Mouse (Mus musculus) bone marrow, adult 2 months (tissue): ENCODE data around the gene Muc3. TPM values are rescaled to one million over a fixed set of nuclear protein-coding genes. Genes with fewer than 3 reads are reported as not detected.
"Not testable (repeated sequence)": the region's sequence is repeated elsewhere in the genome, so short reads cannot be mapped to it uniquely, and the experiment has no call there.

Source experiments
- H3K27ac ChIP-seq: fragments of 200-500 bp; 2 replicates; pipeline ENCODE4 v1.5.1; 2012; ENCODE audit warnings: low read depth, mild to moderate bottlenecking, control low read depth, inconsistent platforms, low read length; ENCODE audit not compliant: control insufficient read depth, poor library complexity, insufficient read depth
- H3K4me1 ChIP-seq: fragments of 200-500 bp; 2 replicates; pipeline ENCODE4 v1.6.1; 2011; ENCODE audit warnings: low read length; ENCODE audit not compliant: control insufficient read depth, insufficient read depth
- H3K4me3 ChIP-seq: fragments of 200-500 bp; replicated peaks from 2 replicates; pipeline ENCODE3; 2011; ENCODE audit warnings: mild to moderate bottlenecking, low read depth, low read length, control low read depth; ENCODE audit not compliant: control insufficient read depth
- CTCF ChIP-seq: fragments of 200-500 bp; IDR thresholded peaks from 2 replicates; pipeline ENCODE4 v1.5.1; 2011; ENCODE audit warnings: low read length, control low read depth; ENCODE audit not compliant: control insufficient read depth, insufficient read depth
- POLR2A ChIP-seq: fragments of 200-500 bp; IDR thresholded peaks from 2 replicates; pipeline ENCODE4 v1.6.1; 2011; ENCODE audit warnings: low read depth, mild to moderate bottlenecking, control low read depth, low read length, borderline replicate concordance; ENCODE audit not compliant: control insufficient read depth
- WGBS: fragments of 180-500 bp; shearing (Covaris S2); methylation state at CpG from one replicate; pipeline ENCODE4 v1.1.7; 2018; 5-methylcytosine and 5-hydroxymethylcytosine counted together
- polyA plus RNA-seq: library from polyadenylated mRNA; stranded (reverse); fragments of >200 nt; gene quantifications from 2 replicates; pipeline ENCODE4 v1.2.4, GENCODE M21; 2011; ENCODE audit warnings: low replicate concordance; ENCODE audit not compliant: missing spikeins, insufficient read depth, insufficient read length

Muc3 gene
- polyA plus RNA-seq, 1 experiment, result not detected

DNA sequence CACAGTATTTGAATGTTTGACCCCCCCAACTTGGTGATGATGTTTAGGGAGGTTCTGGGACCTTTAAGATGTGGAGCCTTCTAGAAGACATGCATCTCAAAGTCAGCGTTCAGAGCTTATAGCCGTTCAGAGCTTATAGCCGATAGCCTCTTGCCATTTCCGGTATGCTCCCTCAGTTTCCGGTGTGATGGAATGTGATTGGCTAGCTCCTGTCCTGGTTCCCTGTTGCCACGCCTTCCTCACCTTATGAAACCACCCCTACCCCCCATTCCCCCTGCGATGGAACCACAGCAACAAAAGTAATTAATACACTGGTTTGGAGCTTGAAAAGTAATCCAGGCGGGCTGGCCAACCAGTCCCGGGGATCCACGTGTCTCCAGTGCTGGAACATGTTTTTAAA, 10.1 kb downstream of the Muc3 start:
- H3K4me1 ChIP-seq, result no peaks in the 10 kb centered on the region; the same call in 1 of the 2 replicates
- 77% methylated on average over 10 of the region's 10 CpGs for WGBS
- no peak overlapping the region for H3K27ac ChIP-seq
- no peak for TF ChIP-seq CTCF
- no peak for TF ChIP-seq POLR2A
- H3K4me3 ChIP-seq, result no peak overlapping the region

DNA sequence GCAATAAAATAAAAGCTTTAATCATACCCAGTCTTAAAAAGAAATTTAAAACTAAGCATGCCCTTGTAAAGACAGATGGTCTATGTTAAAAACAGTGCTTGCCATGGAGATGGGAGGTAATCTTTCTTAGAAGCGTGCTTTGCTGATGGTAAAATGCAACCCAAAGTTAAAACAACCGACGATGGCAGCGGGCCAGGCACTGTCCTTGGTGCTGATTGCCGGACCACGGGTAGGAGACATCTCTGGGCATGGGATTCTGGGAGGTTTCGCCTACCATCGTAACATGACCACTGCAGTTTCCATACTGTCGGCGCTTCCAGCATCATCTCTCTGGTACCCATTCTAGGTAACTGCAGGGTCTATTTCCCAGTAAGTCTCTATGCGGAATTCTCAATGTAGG, 14.2 kb downstream of the Muc3 start:
- TF ChIP-seq CTCF (no peak), POLR2A (no peak)
- H3K27ac ChIP-seq, result no peak overlapping the region
- 34% methylated on average over 11 of the region's 11 CpGs for WGBS
- no peak overlapping the region for H3K4me3 ChIP-seq
- peaks cover 1% of the 10 kb centered on the region for H3K4me1 ChIP-seq

DNA sequence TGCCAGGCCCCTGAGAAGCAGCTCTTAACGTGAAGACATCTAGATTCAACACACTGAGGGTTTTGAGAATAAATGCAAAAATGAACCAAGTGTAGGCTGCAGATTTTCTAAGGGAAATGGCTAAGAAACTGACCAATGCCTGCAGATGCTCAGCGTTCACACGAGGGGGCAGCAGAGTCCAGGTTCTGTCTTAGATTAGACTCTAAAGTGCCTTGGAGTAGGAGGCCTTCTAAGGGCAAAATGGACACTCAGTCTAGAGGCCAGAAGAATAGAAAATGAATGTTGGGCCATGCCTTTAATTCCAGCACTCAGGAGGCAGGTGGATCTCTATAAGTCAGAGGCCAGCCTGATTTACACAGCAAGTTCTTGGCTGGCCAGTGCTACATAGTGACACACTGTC, 17.6 kb downstream of the Muc3 start:
- TF ChIP-seq CTCF (peak; percentile 90), POLR2A (no peak)
- H3K27ac ChIP-seq, result no peak overlapping the region
- WGBS, result 0% methylated on average over 3 of the region's 3 CpGs
- H3K4me1 ChIP-seq, result peaks cover 1% of the 10 kb centered on the region
- H3K4me3 ChIP-seq, result no peak overlapping the region

DNA sequence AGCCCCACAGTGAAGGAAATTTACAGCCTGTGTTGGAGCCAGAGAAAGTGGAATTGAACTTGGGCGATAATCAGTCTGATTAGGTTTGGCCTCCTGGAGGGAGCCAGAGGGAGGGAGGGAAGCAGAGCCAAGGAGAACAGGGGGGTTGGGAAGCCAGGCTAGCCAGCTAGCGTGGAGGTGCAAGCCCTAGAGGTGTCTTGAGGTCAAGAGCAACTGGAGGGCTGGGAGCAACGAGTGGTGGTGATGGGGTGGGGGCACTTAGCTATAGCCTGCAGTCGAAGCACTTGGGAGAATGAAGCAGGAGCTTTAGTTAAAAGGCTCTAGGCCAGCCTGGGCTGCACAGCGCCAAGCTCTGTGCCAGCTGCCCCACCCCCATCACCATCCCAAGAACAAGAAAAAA, 19.8 kb downstream of the Muc3 start:
- 42% methylated on average over 5 of the region's 5 CpGs for WGBS

DNA sequence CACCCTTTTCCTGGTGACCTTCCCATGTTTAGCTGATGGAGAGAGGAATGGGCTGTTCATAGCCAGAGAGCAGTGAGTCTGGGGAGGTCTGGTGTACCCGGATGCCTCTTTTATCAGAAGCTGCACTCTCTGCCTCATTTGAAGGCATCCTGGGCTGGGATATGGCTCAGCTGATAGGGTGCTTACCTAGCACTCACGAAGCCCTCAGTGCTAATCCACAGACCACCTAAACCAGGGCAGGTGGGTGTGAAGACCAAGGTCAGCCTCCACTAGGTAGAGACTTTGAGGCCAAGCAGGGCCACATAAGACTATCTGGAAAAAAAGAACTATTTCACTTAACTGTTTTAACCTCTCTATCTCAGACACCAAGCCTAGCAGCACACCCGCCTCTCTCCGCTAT, 25.6 kb downstream of the Muc3 start:
- Histone ChIP-seq H3K4me1 (no peaks in the 10 kb centered on the region), H3K4me3 (no peak overlapping the region), H3K27ac (no peak overlapping the region)
- TF ChIP-seq POLR2A, result no peak
- TF ChIP-seq CTCF, result no peak
- WGBS, result 67% methylated on average over 4 of the region's 4 CpGs

More for the DNA sequence above, 19.8 kb downstream of the Muc3 start:
- Histone ChIP-seq H3K4me3 (no peak overlapping the region), H3K27ac (no peak overlapping the region), H3K4me1 (peaks cover 1% of the 10 kb centered on the region)
- TF ChIP-seq CTCF, result no peak
- TF ChIP-seq POLR2A, result no peak

DNA sequence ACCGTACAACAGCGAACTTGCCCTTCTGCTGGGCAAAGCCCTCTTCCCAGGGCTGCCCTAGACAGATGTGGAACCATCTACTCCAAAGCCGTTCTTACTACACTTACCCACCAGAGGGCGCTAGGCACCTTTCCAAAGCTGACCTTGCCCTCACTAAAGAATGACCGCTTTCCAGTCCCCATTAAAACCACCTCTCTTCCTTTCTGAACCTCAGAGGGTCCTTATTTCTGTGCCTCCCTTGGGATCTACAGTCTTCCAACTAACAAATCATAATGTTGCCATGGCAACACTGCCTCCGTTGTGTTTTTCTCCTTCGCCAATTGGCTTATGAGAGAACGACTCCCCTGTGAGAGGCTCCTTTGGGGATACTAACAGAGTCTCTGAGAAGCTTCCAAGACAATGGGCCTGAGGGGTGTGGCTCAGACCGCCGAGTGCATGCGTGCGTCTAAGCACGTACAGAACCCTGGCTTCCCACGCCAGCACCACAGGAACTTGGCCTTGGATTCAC, 26.4 kb downstream of the Muc3 start:
- WGBS, result 20% methylated on average over 14 of the region's 14 CpGs
- H3K4me1 ChIP-seq, result no peaks in the 10 kb centered on the region
- no peak overlapping the region for H3K4me3 ChIP-seq
- TF ChIP-seq CTCF (peak; percentile 91), POLR2A (no peak)
- H3K27ac ChIP-seq, result no peak overlapping the region

DNA sequence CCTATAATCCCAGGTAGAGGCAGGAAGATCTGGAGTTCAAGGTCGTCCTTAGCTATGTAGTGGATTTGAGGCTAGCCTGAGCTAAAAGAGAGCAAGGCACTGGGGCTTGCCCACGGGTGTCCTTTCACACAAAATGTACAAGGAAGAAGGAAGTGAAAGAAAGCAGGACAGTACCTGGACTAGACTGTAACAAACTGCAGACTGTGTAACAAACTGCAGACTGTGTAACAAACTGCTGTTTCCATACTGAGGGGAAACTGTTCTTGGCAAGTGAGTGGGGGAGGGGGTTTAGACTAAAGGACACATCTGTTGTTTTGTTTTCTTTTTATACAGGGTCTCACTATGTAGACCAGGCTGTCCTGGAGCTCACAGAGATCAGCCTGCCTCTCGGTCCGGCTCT, 27.8 kb downstream of the Muc3 start:
- no peak for TF ChIP-seq CTCF
- TF ChIP-seq POLR2A, result no peak
- Histone ChIP-seq H3K4me1 (no peaks in the 10 kb centered on the region), H3K27ac (no peak overlapping the region), H3K4me3 (no peak overlapping the region)
- 69% methylated on average over 4 of the region's 4 CpGs for WGBS

DNA sequence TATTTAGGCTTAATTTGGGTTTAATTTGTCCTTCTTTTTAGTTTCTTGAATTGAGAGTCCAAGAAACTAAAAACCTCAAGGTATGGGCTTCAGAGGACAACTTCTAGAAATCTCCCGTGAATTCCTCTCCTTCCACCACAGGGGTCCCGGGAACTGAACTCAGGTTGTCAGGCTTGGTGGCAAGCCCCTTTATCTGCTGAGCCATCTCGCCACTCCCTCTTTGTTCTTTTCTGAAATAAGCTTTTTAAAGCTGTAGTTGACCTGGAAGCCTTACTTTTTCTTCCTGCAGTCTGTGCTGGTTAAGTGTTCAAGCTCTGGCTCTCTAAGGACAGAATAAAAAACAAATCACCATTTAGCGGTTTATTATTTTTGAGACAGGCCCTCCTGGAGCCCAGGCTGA, 30.2 kb downstream of the Muc3 start:
- TF ChIP-seq CTCF (no peak), POLR2A (no peak)
- Histone ChIP-seq H3K27ac (no peak overlapping the region), H3K4me1 (peaks cover 3% of the 10 kb centered on the region; the same call in 1 of the 2 replicates), H3K4me3 (no peak overlapping the region)
- 89% methylated on average over 4 of the region's 4 CpGs for WGBS

DNA sequence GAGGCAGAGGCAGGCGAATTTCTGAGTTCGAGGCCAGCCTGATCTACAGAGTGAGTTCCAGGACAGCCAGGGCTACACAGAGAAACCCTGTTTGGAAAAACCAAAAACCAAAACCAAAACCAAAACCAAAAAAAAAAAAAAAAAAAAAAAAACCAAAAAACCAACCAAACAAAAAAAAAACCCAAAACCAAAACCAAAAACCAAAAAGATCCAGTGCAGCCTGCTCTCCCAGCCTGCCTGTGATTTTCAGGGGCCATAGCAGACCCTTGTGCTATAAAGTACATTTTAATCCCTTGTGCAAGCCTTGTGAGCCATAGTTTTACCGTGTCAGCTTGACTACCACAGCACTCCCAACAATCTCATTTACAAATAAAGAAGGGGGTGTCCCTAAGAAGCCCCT, 31.1 kb downstream of the Muc3 start:
- H3K4me1 ChIP-seq, H3K27ac ChIP-seq, H3K4me3 ChIP-seq: not testable (repeated sequence)
- 86% methylated on average over 3 of the region's 3 CpGs for WGBS

DNA sequence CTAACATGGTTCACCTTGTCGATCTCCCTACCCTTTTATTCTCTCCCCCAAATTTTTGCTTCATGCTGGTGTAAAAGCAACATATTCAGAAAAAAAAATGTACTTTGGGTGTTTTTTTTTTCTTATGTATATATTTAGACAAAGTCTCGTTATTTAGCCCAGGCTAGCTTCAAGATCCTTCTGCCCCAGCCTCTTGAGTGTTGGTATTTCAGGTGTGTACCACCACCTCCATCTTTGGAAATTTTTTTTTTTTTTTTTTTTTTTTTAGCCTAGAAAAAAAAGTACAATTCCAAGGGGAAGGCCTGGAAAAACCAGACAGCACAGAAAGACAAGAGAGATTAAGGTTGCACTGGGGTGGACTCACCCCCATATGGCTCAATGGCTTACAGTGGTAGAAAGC, 32.1 kb downstream of the Muc3 start:
- TF ChIP-seq CTCF, result no peak
- TF ChIP-seq POLR2A, result no peak
- WGBS, result 47% methylated on average over 2 of the region's 2 CpGs
- Histone ChIP-seq H3K27ac (peak overlapping the region; percentile 95; the same call in 1 of the 2 replicates), H3K4me1 (peaks cover 3% of the 10 kb centered on the region; the same call in 1 of the 2 replicates), H3K4me3 (no peak overlapping the region)
